Mouse (Mus musculus) erythroblast, embryonic 14.5 days (primary cell): Measurements from ENCODE around the gene Smarcal1.

ENCODE experiments used
- GATA1 ChIP-seq: IDR thresholded peaks from 2 replicates; pipeline ENCODE4 v1.6.1; 2012; ENCODE audit warnings: low read length, inconsistent platforms, mixed read lengths
- TAL1 ChIP-seq: IDR thresholded peaks from 3 replicates; pipeline ENCODE4 v1.6.1; 2012; ENCODE audit warnings: low read length, inconsistent platforms, mixed read lengths

DNA sequence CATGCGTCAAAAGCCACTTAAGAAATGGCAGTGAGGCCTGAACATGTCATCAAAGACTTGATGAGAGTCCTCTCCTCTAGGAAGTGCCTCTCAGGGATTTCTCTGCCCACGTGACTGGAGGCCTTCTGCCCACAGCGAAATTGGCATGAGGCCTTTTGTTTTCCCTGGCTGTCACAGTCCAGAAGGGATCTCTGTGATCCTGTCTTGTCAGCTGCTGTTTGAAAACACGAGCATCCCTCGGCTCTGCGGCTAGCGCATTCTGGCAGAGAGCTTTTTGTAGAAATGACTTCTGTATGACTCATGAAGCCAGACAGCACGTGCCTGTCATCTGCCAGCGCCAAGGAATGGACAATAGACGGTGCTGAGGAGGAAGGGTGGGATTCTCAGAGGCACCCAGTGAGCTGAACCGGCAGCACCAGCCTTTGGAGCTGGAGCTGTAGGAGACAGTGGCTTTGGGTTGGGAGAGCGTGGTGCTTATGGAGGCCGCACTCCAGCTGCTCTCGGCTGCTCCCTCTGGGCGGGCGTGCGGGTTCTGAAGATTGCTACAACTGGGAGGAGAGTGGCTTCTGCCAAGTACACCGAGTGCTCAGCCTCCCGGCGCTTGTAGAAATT, 10.4 kb downstream of the Smarcal1 start:
- TF ChIP-seq TAL1 = no peak
- no peak for TF ChIP-seq GATA1
